Mouse (Mus musculus): ENCODE results near the gene Ptprq.

- no peak for TF ChIP-seq GATA1 (IDR thresholded peaks at IDR 0.05; ENCODE audit: borderline replicate concordance, low read length)
- no peak for TF ChIP-seq FLI1 (IDR thresholded peaks at IDR 0.05; ENCODE audit: low read length)
Measured at GRCm38 (mm10) chr10:107752351-107753143, 32.7 kb upstream of the Ptprq start.

All from megakaryocyte, embryonic 14.5 days (primary cell).